Mouse (Mus musculus): ENCODE measurements around the gene Fam49a. TPM values are rescaled to one million over a fixed set of nuclear protein-coding genes. Genes with fewer than 3 reads are reported as not detected.

Fam49a gene
- polyA plus RNA-seq, 1 experiment from 2014 or later = 61.9 TPM

- peak overlapping the region; percentile 56; the same call in 1 of the 2 replicates for H3K27ac ChIP-seq (ENCODE audit: low read depth, low read length)
- H3K9ac ChIP-seq (ENCODE audit: low read depth, low read length) = no peak overlapping the region
- H3K4me3 ChIP-seq (ENCODE audit: low read length) = no peak overlapping the region
- no peak overlapping the region for H3K4me2 ChIP-seq (ENCODE audit: low read length)
- H3K36me3 ChIP-seq (ENCODE audit: control insufficient read depth, insufficient read depth, low read length) = no peaks in the 10 kb centered on the region
- H3K4me1 ChIP-seq (ENCODE audit: control insufficient read depth, insufficient read depth, low read depth, low read length) = peaks cover 26% of the 10 kb centered on the region
- 0 out of 2 replicates have a peak, but pooled peaks have one; percentile 5 for ATAC-seq
- 33% methylated on average over 8 of the region's 8 CpGs for WGBS
- no peaks in the 10 kb centered on the region for H3K27me3 ChIP-seq (replicated peaks; ENCODE audit: control insufficient read depth, insufficient read depth, low read length)
- no peaks in the 10 kb centered on the region for H3K9me3 ChIP-seq (ENCODE audit: control insufficient read depth, low read length)
Observed at GRCm38 (mm10) chr12:12314326-12314725, 52.4 kb downstream of the Fam49a start.

- WGBS = 11% methylated on average over 5 of the region's 5 CpGs
- peak; percentile 83 for ATAC-seq
- Histone ChIP-seq H3K27ac (ENCODE audit: low read depth, low read length) (peak overlapping the region; percentile 56; the same call in 1 of the 2 replicates), H3K36me3 (ENCODE audit: control insufficient read depth, insufficient read depth, low read length) (no peaks in the 10 kb centered on the region), H3K4me2 (ENCODE audit: low read length) (no peak overlapping the region), H3K9me3 (ENCODE audit: control insufficient read depth, low read length) (no peaks in the 10 kb centered on the region), H3K27me3 (replicated peaks; ENCODE audit: control insufficient read depth, insufficient read depth, low read length) (no peaks in the 10 kb centered on the region), H3K4me1 (ENCODE audit: control insufficient read depth, insufficient read depth, low read depth, low read length) (peaks cover 26% of the 10 kb centered on the region), H3K9ac (ENCODE audit: low read depth, low read length) (peak overlapping the region; percentile 15; the same call in 1 of the 2 replicates), H3K4me3 (ENCODE audit: low read length) (no peak overlapping the region)
Observed at GRCm38 (mm10) chr12:12315011-12315410, 53.1 kb downstream of the Fam49a start.

GRCm38 (mm10) chr12:12316956-12317355, 55.0 kb downstream of the Fam49a start:
- 27% methylated on average over 6 of the region's 6 CpGs for WGBS
- no peaks in the 10 kb centered on the region for H3K27me3 ChIP-seq (replicated peaks; ENCODE audit: control insufficient read depth, insufficient read depth, low read length)

GRCm38 (mm10) chr12:12317606-12318005, 55.7 kb downstream of the Fam49a start:
- Histone ChIP-seq H3K27ac (ENCODE audit: low read depth, low read length) (peak overlapping the region; percentile 58; the same call in 1 of the 2 replicates), H3K4me1 (ENCODE audit: control insufficient read depth, insufficient read depth, low read depth, low read length) (peaks cover 26% of the 10 kb centered on the region), H3K4me2 (ENCODE audit: low read length) (no peak overlapping the region), H3K9ac (ENCODE audit: low read depth, low read length) (no peak overlapping the region), H3K4me3 (ENCODE audit: low read length) (no peak overlapping the region), H3K9me3 (ENCODE audit: control insufficient read depth, low read length) (no peaks in the 10 kb centered on the region), H3K36me3 (ENCODE audit: control insufficient read depth, insufficient read depth, low read length) (no peaks in the 10 kb centered on the region), H3K27me3 (replicated peaks; ENCODE audit: control insufficient read depth, insufficient read depth, low read length) (no peaks in the 10 kb centered on the region)
- ATAC-seq = no peak
- WGBS = 66% methylated on average over 7 of the region's 7 CpGs

More at GRCm38 (mm10) chr12:12316956-12317355, 55.0 kb downstream of the Fam49a start:
- Histone ChIP-seq H3K9ac (ENCODE audit: low read depth, low read length) (peak overlapping the region; percentile 24; the same call in 1 of the 2 replicates), H3K4me2 (ENCODE audit: low read length) (no peak overlapping the region), H3K9me3 (ENCODE audit: control insufficient read depth, low read length) (no peaks in the 10 kb centered on the region), H3K27ac (ENCODE audit: low read depth, low read length) (peak overlapping the region; percentile 30), H3K4me3 (ENCODE audit: low read length) (no peak overlapping the region), H3K36me3 (ENCODE audit: control insufficient read depth, insufficient read depth, low read length) (no peaks in the 10 kb centered on the region), H3K4me1 (ENCODE audit: control insufficient read depth, insufficient read depth, low read depth, low read length) (peaks cover 26% of the 10 kb centered on the region)
- ATAC-seq = no peak

GRCm38 (mm10) chr12:12318140-12318734, 56.3 kb downstream of the Fam49a start:
- H3K9ac ChIP-seq (ENCODE audit: low read depth, low read length) = peak overlapping the region; percentile 19; the same call in 1 of the 2 replicates
- H3K4me2 ChIP-seq (ENCODE audit: low read length) = no peak overlapping the region
- no peaks in the 10 kb centered on the region for H3K9me3 ChIP-seq (ENCODE audit: control insufficient read depth, low read length)
- WGBS = under 1% methylated on average over 6 of the region's 6 CpGs
- no peaks in the 10 kb centered on the region for H3K27me3 ChIP-seq (replicated peaks; ENCODE audit: control insufficient read depth, insufficient read depth, low read length)
- H3K4me1 ChIP-seq (ENCODE audit: control insufficient read depth, insufficient read depth, low read depth, low read length) = peaks cover 26% of the 10 kb centered on the region
- no peak overlapping the region for H3K27ac ChIP-seq (ENCODE audit: low read depth, low read length)
- no peak overlapping the region for H3K4me3 ChIP-seq (ENCODE audit: low read length)
- H3K36me3 ChIP-seq (ENCODE audit: control insufficient read depth, insufficient read depth, low read length) = no peaks in the 10 kb centered on the region
- ATAC-seq = peak; percentile 24

- Histone ChIP-seq H3K4me3 (ENCODE audit: low read length) (no peak overlapping the region), H3K36me3 (ENCODE audit: control insufficient read depth, insufficient read depth, low read length) (no peaks in the 10 kb centered on the region), H3K9ac (ENCODE audit: low read depth, low read length) (no peak overlapping the region), H3K4me2 (ENCODE audit: low read length) (no peak overlapping the region), H3K4me1 (ENCODE audit: control insufficient read depth, insufficient read depth, low read depth, low read length) (peaks cover 13% of the 10 kb centered on the region), H3K9me3 (ENCODE audit: control insufficient read depth, low read length) (no peaks in the 10 kb centered on the region), H3K27me3 (replicated peaks; ENCODE audit: control insufficient read depth, insufficient read depth, low read length) (no peaks in the 10 kb centered on the region), H3K27ac (ENCODE audit: low read depth, low read length) (no peak overlapping the region)
- 96% methylated on average over 2 of the region's 2 CpGs for WGBS
- no peak for ATAC-seq
Observed at GRCm38 (mm10) chr12:12320693-12321092, 58.8 kb downstream of the Fam49a start.

GRCm38 (mm10) chr12:12321111-12321510, 59.2 kb downstream of the Fam49a start:
- WGBS = 85% methylated on average over 3 of the region's 3 CpGs

GRCm38 (mm10) chr12:12323084-12323483, 61.1 kb downstream of the Fam49a start:
- Histone ChIP-seq H3K9me3 (ENCODE audit: control insufficient read depth, low read length) (no peaks in the 10 kb centered on the region), H3K36me3 (ENCODE audit: control insufficient read depth, insufficient read depth, low read length) (no peaks in the 10 kb centered on the region), H3K4me3 (ENCODE audit: low read length) (no peak overlapping the region), H3K9ac (ENCODE audit: low read depth, low read length) (no peak overlapping the region), H3K4me1 (ENCODE audit: control insufficient read depth, insufficient read depth, low read depth, low read length) (no peaks in the 10 kb centered on the region), H3K27me3 (replicated peaks; ENCODE audit: control insufficient read depth, insufficient read depth, low read length) (no peaks in the 10 kb centered on the region), H3K4me2 (ENCODE audit: low read length) (no peak overlapping the region), H3K27ac (ENCODE audit: low read depth, low read length) (no peak overlapping the region; the same call in 1 of the 2 replicates)
- 72% methylated on average over 5 of the region's 5 CpGs for WGBS
- no peak for ATAC-seq

More at GRCm38 (mm10) chr12:12321111-12321510, 59.2 kb downstream of the Fam49a start:
- no peak overlapping the region for H3K9ac ChIP-seq (ENCODE audit: low read depth, low read length)
- no peaks in the 10 kb centered on the region for H3K27me3 ChIP-seq (replicated peaks; ENCODE audit: control insufficient read depth, insufficient read depth, low read length)
- no peaks in the 10 kb centered on the region for H3K36me3 ChIP-seq (ENCODE audit: control insufficient read depth, insufficient read depth, low read length)
- no peak for ATAC-seq
- no peaks in the 10 kb centered on the region for H3K9me3 ChIP-seq (ENCODE audit: control insufficient read depth, low read length)
- H3K4me1 ChIP-seq (ENCODE audit: control insufficient read depth, insufficient read depth, low read depth, low read length) = peaks cover 13% of the 10 kb centered on the region
- no peak overlapping the region for H3K4me3 ChIP-seq (ENCODE audit: low read length)
- no peak overlapping the region for H3K27ac ChIP-seq (ENCODE audit: low read depth, low read length)
- no peak overlapping the region for H3K4me2 ChIP-seq (ENCODE audit: low read length)

GRCm38 (mm10) chr12:12323616-12324223, 61.8 kb downstream of the Fam49a start:
- no peaks in the 10 kb centered on the region for H3K9me3 ChIP-seq (ENCODE audit: control insufficient read depth, low read length)
- H3K4me2 ChIP-seq (ENCODE audit: low read length) = peak overlapping the region; percentile 63
- peak overlapping the region; percentile 34 for H3K4me3 ChIP-seq (ENCODE audit: low read length)
- peak overlapping the region; percentile 89 for H3K27ac ChIP-seq (ENCODE audit: low read depth, low read length)
- no peaks in the 10 kb centered on the region for H3K36me3 ChIP-seq (ENCODE audit: control insufficient read depth, insufficient read depth, low read length)
- 10% methylated on average over 18 of the region's 18 CpGs for WGBS
- H3K4me1 ChIP-seq (ENCODE audit: control insufficient read depth, insufficient read depth, low read depth, low read length) = no peaks in the 10 kb centered on the region
- H3K27me3 ChIP-seq (replicated peaks; ENCODE audit: control insufficient read depth, insufficient read depth, low read length) = no peaks in the 10 kb centered on the region
- peak overlapping the region; percentile 63 for H3K9ac ChIP-seq (ENCODE audit: low read depth, low read length)
- ATAC-seq = peak; percentile 94
